Mouse (Mus musculus): ENCODE measurements at regions not wholly inside any gene's neighbourhood (a gene's known extent, or its start where the extent isn't known, plus 50 kb on each side); places are given as distances from the start of the nearest gene placed in this dataset.

GRCm38 (mm10) chr3:9373896-9374295, 236.0 kb downstream of the Zfp704 start:
- DNase-seq: no peak

DNA sequence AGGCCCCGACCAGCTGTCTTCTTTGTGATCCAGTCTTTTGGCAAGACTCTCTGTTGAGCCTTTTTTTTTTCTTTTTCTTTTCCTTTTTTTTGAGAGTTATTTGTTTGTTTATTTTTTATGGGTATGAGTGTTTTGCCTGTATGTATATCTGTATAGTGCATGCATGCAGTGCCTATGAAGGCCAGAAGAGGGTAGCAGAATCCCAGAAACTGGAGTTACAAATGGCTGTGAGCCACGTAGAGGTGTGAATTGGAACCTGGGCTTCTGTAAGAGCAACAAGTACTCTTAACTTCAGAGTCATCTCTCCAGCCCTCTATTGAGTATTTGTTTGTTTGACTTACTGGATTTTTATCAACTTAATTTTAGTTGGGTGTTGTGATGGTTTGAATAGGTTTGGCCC, 239.8 kb downstream of the Zfp704 start:
- DNase-seq: peak; percentile 22

DNA sequence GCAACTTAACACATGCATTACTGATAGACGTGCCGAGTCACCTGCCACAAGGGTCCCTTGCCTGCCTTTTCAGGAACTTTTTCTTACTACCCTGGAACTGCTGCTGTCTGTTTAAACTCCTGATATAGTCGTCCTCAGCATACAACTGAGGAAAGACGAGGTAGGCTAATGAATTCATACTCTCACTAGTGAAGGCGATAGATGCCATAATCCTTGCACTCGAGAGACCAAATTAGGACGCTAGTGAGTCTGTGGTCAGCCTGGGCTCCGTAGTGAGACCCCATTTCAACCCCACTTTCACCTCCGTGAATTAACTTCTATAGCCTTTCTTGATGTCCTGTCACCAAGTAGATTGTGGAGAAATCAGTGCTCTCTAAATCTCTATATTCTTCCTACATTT, 244.1 kb downstream of the Zfp704 start:
- DNase-seq: no peak

- DNase-seq: no peak
Observed at GRCm38 (mm10) chr3:9359186-9359585, 250.7 kb downstream of the Zfp704 start.

DNA sequence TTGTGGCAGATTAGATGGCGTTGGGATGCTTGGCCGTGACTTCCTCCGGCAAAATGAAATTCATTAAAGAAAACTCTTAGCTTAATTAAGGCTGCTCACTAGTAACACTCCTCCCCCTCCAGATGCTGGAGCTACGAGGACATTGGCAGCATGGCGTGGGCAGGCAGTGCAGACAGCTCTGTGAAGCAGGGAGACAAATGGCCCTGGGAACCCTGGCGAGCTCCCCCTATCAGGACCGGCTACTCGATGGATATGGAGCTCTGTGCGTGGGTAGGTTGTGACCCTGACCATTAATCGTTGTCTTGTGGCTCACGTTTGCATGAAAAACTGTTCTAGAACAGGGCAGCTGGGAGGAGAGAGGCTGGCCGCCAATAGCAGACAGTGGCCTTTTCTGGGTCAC, 251.8 kb downstream of the Zfp704 start:
- DNase-seq: no peak

DNA sequence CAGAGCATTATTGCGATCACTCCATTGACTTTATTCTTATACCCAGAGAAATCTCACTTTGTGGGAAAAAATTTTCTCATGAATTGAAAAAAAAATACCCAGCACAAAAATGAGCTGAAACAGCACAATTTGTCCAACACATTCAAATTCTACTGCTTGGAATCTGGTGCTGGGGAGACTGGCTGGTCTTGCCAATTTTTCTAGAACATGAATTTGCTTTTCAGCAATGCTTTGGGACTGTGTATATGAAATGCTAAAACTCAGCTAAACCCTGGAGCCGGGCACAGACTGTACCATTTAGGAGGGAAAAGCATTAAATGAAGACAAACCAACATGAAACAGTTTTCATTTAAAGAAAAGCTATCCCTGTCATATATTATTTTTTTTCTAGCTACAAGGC, 252.2 kb downstream of the Zfp704 start:
- no peak for DNase-seq

GRCm38 (mm10) chr3:9355875-9356274, 254.0 kb downstream of the Zfp704 start:
- DNase-seq: no peak

DNA sequence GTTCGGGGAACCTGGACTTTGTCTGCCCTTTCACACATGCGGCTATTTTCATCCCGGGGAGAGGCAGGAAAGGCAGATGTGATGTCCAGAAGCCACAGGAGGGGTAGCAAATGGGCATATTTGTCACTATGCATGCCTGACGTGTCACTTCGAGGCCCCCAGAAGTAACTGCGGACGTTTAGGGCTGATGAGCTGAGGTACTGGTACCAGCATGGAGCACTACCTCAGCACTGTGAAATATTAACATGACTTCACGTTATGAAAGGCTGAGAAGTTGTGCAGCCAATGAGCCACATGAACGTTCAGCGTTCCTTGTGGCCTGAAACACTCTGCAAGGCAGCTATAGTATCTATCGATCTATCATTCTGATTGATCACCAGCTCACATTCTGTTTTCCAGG, 255.1 kb downstream of the Zfp704 start:
- no peak for DNase-seq

GRCm38 (mm10) chr3:9352251-9352650, 257.6 kb downstream of the Zfp704 start:
- no peak for DNase-seq

- no peak for DNase-seq
Observed at GRCm38 (mm10) chr3:9349822-9350221, 260.1 kb downstream of the Zfp704 start.

- DNase-seq: no peak
Observed at GRCm38 (mm10) chr3:9347446-9347860, 262.4 kb downstream of the Zfp704 start.

DNA sequence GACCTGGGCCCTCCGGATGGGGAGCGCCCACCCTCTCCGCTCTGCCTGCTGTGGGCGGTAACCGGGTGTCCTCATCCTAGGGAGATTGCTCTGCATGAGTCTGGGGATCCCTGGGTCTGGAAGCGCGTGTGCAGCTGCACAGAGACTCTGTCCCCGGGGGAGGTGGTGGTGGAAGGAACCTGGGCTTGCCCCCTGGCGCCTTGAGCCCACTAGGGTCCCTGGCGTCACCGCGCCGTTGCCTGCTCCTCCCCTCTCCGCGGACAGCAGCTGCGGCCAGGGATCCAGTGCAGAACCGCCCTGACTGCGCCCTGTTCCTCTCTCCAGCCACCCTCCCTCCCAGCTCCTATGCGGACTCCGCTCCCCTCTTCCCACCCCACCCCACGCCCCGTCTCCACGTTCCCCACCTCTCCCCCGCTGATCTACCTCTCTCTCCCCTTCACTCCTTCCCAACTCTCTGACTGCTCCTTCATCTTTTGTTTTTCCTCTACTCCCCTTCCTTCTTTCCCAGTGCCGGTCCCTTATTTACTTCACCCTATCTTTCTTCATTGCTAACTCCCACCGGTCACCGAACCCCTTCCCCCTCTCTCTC, 262.9 kb downstream of the Zfp704 start:
- peak; percentile 23 for DNase-seq

GRCm38 (mm10) chr3:9346356-9346755, 263.5 kb downstream of the Zfp704 start:
- DNase-seq: no peak

DNA sequence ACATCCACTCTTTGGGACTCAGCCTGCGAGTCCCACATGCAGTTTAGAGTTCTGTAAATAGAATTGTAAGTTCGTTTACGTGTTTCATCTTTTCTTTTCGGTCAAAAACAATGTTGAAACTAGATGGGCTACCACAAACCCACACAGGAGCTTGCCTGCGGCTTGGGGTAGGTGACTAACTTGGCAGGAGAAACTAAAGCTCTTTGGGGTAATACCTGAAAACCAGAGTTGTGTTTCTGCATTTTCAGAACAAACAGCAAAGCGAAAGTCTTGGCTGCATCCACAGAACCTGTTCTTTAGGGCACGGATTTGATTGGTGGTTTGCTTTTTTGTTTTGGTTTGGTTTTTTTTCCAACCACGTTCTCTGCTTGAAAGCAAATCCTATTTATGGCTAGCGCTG, 264.0 kb downstream of the Zfp704 start:
- DNase-seq: no peak

- DNase-seq: no peak
Observed at GRCm38 (mm10) chr3:9343586-9343985, 266.3 kb downstream of the Zfp704 start.

DNA sequence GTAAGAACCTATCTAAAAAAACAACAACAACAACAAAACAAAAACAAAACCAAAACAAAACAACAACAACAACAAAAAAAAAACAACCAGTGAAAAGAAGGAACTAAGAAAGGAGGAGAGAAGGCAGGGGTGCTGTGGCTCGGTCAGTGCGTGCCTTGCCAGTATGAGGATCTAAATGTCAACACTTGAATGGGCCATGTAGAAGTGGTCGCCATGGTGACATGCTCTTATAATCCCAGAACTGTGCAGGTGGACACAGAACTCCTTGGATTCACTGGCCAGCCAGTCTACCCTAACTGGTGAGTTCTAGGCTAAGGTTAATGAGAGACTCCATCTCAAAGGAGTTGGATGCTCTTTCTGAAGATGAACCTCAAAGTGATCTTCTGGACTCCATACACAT, 267.7 kb downstream of the Zfp704 start:
- DNase-seq: no peak

GRCm38 (mm10) chr3:9341657-9342056, 268.2 kb downstream of the Zfp704 start:
- DNase-seq: no peak

- DNase-seq: no peak
Observed at GRCm38 (mm10) chr3:9341244-9341643, 268.6 kb downstream of the Zfp704 start.

- DNase-seq: peak; percentile 24
Observed at GRCm38 (mm10) chr3:9340788-9341187, 269.1 kb downstream of the Zfp704 start.

GRCm38 (mm10) chr3:9340344-9340743, 269.5 kb downstream of the Zfp704 start:
- DNase-seq: no peak

- DNase-seq: no peak
Observed at GRCm38 (mm10) chr3:9339669-9340068, 270.2 kb downstream of the Zfp704 start.

DNA sequence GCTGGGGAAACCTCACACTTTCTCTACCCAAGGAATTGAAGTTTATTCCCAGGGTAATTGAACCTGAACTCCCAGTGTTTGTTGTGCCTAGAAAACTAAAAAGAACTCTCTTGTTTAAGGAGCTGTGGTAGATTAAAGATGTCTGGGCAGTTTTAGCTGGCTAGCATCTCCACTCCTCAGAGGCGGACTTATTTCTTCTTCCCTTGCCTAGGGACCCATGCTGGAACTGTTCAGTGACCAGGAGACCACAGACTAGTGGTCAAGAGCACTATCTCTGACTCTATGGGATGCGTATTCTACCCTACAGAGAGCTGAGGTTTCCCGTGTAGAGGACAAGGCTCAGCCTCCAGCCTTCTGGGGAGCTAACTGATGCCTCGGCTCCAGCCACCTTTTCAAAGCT, 274.3 kb downstream of the Zfp704 start:
- no peak for DNase-seq

Data from thymus, postnatal 4 days (tissue).